Mouse (Mus musculus) cerebellum, adult 2 months (tissue): Measurements from ENCODE around the gene Tra2b.

Source experiments
- CTCF ChIP-seq: fragments of 200-500 bp; IDR thresholded peaks from 2 replicates; pipeline ENCODE4 v1.5.1; 2011; ENCODE audit warnings: low read depth, mild to moderate bottlenecking, control low read depth, low read length, moderate library complexity, borderline replicate concordance; ENCODE audit not compliant: insufficient read depth
- POLR2A ChIP-seq: fragments of 200-500 bp; IDR thresholded peaks from 2 replicates; pipeline ENCODE4 v1.6.1; 2011; ENCODE audit warnings: low read length, control low read depth, borderline replicate concordance; ENCODE audit not compliant: insufficient read depth

- TF ChIP-seq CTCF (no peak), POLR2A (no peak)
Observed at GRCm38 (mm10) chr16:22264232-22264961, 1.4 kb downstream of the Tra2b start.
